Mouse (Mus musculus) gastrocnemius, adult 2 months (tissue): ENCODE results near the gene Clasrp. TPM values are rescaled to one million over a fixed set of nuclear protein-coding genes. Genes with fewer than 3 reads are reported as not detected.

Source experiments
- DNase-seq: peaks from one replicate; pipeline ENCODE4 v3.0.0; 2022
- H3K27ac ChIP-seq: fragments of 200-600 bp; 2 replicates; pipeline ENCODE4 v1.8.1; 2022; ENCODE audit warnings: mild to moderate bottlenecking
- H3K4me3 ChIP-seq: fragments of 200-600 bp; 2 replicates; pipeline ENCODE4 v1.8.1; 2022; ENCODE audit warnings: mild to moderate bottlenecking, moderate library complexity
- CTCF ChIP-seq: fragments of 200-600 bp; IDR thresholded peaks from 2 replicates; pipeline ENCODE4 v1.8.1; 2022; ENCODE audit warnings: antibody characterized with exemption, mild to moderate bottlenecking, moderate library complexity
- intact Hi-C: fragments of 180-260 bp; cut with DNase I; formaldehyde crosslinking; loops from one replicate; pipeline ENCODE4 v1.15.1; 2025
- total RNA-seq, 2 experiments: library from RNA; stranded (reverse); gene quantifications; 2 replicates each; pipeline ENCODE4 v1.2.3; 2021

Gene Clasrp
- total RNA-seq, 2 experiments from 2014 or later = 13.7 to 15.1 TPM

DNA sequence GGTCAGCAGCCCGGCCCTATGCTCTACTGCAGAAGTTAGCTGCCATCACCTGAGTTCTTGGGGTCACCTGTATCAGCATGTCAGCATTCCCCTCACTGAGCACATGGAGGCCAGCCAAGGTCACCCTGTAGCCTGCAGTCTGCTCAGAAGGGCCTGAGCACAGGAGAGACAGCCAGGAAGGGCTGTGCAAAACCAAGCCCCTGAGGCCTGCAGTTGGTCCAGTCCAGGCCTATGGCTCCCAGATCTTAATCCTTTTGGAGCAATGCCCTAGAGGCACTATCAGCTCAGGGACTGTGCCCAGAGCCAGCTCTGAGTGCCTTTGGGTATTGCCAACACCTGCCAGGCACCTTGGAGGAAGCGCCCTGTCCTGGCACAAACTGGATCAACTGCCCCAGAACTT, 47.2 kb downstream of the Clasrp start:
- intact Hi-C loops = no loop called here
- peak overlapping the region; percentile 98 for H3K27ac ChIP-seq
- peak overlapping the region; percentile 21; the same call in 1 of the 2 replicates for H3K4me3 ChIP-seq
- no peak for TF ChIP-seq CTCF
- DNase-seq = peak; percentile 69

DNA sequence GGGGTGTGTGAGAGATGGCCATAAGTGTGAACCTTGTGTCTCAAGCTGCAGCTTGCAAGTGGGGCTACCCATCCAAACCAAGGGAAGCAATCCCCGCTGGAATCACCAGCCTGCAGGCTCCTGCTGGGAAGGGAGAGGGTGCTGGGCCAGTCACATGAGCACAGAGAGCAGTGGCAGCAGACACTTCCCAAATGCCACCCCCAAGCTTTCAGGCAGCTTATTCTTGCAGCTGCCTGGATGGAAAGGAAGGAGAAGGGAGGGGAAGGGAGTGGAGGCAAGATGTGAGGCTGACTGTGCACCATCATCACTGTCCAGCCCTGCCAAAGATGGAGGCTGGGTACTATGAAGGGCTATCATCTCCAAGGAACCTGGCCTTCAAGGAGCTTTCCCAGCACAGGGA, 50.1 kb downstream of the Clasrp start:
- TF ChIP-seq CTCF = no peak
- no peak for DNase-seq
- Histone ChIP-seq H3K4me3 (no peak overlapping the region), H3K27ac (peak overlapping the region; percentile 40; the same call in 1 of the 2 replicates)
- intact Hi-C loops = no loop called here

DNA sequence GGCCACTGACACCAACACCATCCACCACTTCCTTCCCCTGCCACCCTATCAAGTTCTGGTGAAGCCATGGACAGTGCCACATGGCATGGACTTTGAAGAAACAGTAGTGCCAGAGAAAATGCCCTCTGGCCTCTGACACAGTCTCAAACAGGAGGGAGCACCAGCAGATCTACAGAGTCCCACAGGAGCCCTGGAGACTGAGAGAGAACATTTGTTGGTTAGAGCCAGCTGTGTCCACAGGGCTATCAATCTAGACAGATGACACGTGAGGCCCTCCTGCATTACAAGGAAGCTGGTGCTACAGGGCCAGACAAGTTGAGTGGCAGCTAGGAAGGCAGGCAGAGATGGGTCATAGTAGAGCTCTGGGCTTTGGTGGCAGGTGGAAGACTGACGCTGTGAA, 51.8 kb downstream of the Clasrp start:
- DNase-seq = no peak
- TF ChIP-seq CTCF = no peak
- intact Hi-C loops = no loop called here
- Histone ChIP-seq H3K27ac (peak overlapping the region; percentile 69; the same call in 1 of the 2 replicates), H3K4me3 (no peak overlapping the region)

DNA sequence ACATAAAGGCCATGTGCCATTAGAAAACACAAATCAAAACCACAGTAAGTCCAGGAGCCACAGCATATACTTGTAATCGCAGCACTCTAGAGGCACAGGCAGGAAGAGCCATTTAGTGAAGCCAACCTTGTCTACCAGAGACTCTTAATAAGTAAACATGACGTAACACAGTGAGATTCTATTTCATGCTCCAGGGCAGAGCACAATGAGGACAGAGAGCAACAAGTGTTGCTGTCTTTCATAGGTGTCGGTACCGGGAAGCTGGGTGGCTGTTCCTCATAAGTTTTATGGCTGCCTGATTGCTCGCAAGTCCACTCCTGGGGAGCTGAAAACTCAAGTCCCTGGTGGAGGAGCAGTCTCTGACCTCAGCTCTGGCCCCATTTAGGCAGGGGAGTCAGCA, 52.7 kb downstream of the Clasrp start:
- peak overlapping the region; percentile 69 for H3K27ac ChIP-seq
- TF ChIP-seq CTCF = no peak
- no peak for DNase-seq
- no peak overlapping the region for H3K4me3 ChIP-seq
- intact Hi-C loops = no loop called here

DNA sequence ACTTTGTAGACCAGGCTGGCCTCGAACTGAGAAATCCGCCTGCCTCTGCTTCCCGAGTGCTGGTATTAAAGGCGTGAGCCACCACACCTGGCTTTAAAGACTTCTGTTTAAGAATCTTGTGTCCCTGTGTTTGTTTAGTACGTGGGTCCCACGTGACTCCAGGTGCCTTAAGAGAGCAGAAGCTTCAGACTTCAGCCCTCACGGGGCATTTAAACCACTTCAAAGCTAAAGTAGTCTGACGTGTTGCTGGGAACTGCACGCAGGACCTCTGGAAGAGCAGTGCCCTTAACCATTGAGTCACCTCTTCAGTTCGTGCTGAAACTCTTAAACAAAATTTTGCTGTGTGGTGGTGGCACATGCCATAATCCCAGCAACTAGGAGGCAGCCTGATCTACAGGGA, 54.9 kb downstream of the Clasrp start:
- Histone ChIP-seq H3K4me3 (no peak overlapping the region), H3K27ac (no peak overlapping the region)
- TF ChIP-seq CTCF = no peak
- intact Hi-C loops = no loop called here
- no peak for DNase-seq

DNA sequence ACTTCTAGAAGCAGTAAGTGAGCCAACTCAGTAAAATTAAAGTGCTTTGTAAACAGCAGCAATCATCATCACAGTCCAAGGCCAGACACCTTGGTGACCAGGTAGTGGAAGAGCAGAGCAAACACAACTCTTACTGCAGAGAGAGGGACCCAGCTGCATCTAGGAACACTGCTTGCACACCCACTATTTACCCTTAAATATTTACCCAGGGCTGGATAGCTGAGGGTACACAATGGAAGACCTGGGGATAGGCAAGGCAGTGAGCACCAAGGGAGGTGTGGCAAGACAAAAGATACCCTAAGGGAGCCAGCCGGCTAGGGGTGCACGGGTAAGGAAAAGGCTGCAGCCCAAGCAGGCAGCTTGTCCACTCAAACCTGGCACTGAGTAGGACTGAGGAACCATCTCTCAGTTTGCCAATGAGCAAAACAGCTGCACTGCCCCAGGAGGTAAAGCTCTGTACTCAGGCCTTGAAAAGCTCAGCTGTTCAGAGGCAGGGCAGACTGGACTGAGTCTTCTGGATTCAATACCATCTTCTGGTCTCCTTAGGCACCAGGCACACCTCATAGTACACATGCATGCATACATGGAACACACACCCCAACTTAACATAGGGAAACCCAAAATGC, 56.8 kb downstream of the Clasrp start:
- intact Hi-C loops = no loop called here
- TF ChIP-seq CTCF = no peak
- no peak overlapping the region for H3K4me3 ChIP-seq
- no peak for DNase-seq
- peak overlapping the region; percentile 35; the same call in 1 of the 2 replicates for H3K27ac ChIP-seq

DNA sequence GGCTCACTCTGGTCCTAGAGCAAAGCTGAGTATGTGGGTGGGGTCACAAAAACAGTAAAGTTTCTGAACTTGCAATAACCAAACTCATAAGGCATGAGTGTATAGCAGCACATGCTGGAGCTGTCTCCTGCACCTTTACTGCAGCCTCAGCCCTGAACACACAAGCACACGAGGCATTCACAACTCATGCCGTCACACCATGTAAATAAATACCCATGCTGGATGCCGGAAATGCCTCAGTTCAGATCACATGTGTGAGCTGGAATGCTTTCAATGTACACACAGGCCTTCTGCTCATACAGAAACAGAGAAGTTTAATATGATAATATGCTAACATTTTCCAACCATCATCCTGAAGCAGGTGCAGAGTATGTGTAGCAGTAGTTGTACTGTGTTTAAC, 58.3 kb downstream of the Clasrp start:
- no peak for TF ChIP-seq CTCF
- intact Hi-C loops = no loop called here
- Histone ChIP-seq H3K27ac (peak overlapping the region; percentile 40; the same call in 1 of the 2 replicates), H3K4me3 (no peak overlapping the region)
- no peak for DNase-seq

DNA sequence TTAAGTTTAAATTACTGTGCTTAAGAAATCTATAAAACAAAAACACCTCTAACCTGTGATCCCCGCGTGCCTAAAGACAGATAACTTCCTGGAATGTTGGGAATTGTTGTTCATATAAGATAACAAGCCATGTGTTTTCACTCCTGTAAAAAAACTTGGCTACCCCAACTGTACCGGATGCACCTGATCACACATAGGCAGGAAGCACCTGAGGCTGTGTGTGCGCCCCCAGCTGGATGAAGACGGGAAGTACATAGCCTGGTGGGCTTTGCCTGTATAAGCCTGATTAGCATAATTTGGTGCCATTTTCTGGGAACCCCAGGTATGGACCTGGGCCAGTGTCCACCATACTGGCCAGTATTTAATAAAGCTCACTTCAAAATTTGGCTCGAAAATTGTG, 60.7 kb downstream of the Clasrp start:
- TF ChIP-seq CTCF = peak; percentile 56
- no peak for DNase-seq
- Histone ChIP-seq H3K4me3 (no peak overlapping the region), H3K27ac (no peak overlapping the region)
- intact Hi-C loops = no loop called here

DNA sequence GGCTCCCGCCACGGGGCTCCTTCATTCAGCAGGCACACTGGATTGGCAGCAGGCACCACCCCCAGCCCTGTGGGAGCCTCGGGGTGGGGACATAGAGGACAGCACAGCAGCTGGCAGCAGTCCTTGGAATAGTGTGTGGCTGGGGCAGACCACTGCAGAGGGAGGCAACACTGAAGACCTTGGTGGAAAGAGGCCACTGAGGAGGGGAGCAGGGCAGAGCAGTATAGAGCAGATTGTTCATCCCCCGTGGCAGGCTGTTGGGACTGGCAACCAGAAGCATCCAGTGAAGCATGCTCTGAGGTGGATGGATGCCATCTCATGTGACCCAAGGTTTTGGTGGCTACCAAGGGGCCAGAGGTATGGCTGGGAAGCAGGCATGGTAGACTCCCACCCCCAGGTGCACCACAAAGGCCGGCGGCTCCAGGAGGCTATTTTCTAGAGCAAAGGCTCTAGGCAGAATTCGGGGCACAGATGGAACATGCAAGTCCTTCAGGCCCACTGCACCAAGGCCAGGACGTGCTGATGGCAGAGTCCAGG, 62.1 kb downstream of the Clasrp start:
- intact Hi-C loops = no loop called here
- H3K4me3 ChIP-seq = no peak overlapping the region
- peak overlapping the region; percentile 84; the same call in 1 of the 2 replicates for H3K27ac ChIP-seq
- peak; percentile 48 for DNase-seq
- no peak for TF ChIP-seq CTCF

DNA sequence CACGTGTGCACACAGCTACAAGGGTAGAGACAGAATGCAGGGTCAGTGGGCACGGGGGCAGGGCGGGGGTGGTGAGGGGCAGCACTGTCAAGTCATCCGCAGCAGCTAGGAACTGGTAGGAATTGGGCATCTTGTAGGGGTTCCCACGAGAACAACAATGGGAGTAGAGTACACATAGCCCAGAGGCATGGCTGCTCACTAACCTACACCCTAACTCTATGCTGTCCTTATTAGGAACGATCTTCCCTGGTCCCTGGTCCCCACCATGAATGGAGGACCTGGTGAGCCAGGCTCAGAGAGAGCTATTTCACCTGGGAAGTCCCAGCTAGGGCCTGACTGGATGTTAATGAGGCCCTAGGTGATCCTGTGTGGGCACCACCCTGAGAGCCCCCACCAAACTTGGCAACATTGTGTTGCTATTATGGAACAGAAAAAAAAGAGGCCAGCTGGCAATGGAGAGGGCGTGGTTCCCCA, 62.6 kb downstream of the Clasrp start:
- Histone ChIP-seq H3K27ac (peak overlapping the region; percentile 84; the same call in 1 of the 2 replicates), H3K4me3 (no peak overlapping the region)
- intact Hi-C loops = no loop called here
- TF ChIP-seq CTCF = no peak
- DNase-seq = no peak

DNA sequence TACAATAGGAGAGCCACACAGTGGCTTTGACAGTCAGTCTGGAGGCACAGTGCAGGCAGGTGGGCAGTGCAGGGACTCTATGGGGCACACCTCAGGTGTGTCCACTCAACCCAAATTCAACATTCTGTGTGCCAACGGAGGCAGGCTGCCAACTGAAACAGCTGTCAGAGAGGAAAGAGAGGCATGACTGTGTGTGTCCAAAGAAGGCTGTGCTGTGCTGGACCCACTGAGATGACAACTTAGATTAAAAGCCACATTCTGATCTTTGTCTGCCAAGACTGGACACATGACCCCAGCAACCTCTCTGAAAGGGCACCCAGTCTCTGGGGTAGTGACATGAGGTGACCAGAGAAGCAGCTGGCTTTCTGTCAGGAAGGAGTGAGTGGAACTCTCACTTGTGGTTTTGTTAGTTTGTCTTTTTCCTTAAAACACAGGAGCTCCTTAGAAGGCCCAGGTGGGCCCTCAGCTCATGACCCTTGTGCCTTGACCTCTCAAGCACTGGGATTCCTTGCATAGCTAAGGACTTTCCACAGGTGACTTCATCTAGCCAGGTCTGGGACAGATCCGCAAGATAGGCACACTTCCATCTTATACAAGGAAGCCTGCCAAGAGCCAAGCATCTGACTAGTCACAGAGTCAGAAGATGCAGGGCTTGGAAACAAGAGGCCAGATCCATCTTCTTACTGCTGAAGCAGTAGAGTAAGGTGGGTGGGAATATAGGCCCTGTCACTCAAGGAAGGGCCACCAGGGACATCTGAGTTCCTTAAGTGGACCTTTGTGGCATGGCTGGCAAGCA, 63.3 kb downstream of the Clasrp start:
- TF ChIP-seq CTCF = no peak
- peak; percentile 63 for DNase-seq
- Histone ChIP-seq H3K27ac (peak overlapping the region; percentile 84), H3K4me3 (no peak overlapping the region)
- intact Hi-C loops = no loop called here

DNA sequence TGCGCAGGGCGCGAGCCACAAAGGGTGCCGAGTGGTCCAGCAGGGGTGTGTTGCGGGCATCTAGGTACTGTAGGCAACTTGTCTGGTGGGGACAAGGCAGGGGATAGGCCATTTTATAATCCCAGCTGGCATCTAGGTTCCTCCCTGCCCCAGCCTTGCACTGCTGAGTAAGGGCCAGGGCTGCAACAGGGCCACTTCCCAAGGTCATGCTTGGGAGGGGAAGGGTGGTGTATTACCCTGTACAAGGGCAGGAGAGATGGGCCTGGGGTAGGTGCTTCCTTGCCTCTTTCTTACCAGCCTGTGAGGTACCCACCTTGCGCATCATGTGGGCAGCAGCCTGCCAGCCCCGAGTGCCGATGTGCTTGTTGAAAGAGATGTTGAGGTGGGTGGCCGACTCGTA, 69.6 kb downstream of the Clasrp start:
- intact Hi-C loops = no loop called here
- Histone ChIP-seq H3K27ac (no peak overlapping the region), H3K4me3 (no peak overlapping the region)
- DNase-seq = no peak
- TF ChIP-seq CTCF = no peak

DNA sequence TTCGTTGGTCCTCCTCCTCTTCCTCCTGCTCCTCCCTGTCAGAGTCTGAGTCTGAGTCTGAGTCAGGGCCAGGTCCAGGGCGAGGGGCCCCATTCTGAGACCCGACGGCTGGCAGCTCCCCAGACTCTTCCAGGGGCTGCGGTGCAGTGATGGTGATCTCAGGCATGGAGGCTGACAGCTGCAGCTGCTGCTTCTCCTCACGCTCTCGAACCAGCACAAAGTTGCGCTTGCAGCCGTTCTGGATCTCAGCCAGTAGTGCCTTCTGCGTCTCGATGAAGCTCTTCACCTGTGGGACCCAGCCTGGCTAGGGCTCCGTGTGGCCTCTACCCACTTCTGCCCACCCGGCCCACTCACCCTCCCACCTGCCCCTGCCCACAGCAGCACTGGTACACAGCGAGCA, 72.0 kb downstream of the Clasrp start:
- DNase-seq = no peak
- intact Hi-C loops = no loop called here

More for the DNA sequence above, 72.0 kb downstream of the Clasrp start:
- H3K4me3 ChIP-seq = no peak overlapping the region
- TF ChIP-seq CTCF = no peak
- no peak overlapping the region for H3K27ac ChIP-seq
